Mouse (Mus musculus) kidney, embryonic 15.5 days (tissue): ENCODE data around the gene Odf3l2. TPM values are rescaled to one million over a fixed set of nuclear protein-coding genes. Genes with fewer than 3 reads are reported as not detected.
A peak's percentile ranks its signal among the peaks of the same experiment; 100 is the strongest.

ENCODE experiments used
- ATAC-seq: fragments of 200-750 bp; cut with Nextera tagmentation; replicated peaks from 2 replicates; pipeline ENCODE4 v1.8.0; 2017; ENCODE audit warnings: moderate TSS enrichment; ENCODE audit not compliant: low FRiP score
- H3K27ac ChIP-seq: fragments of 300-500 bp; sonication (generic); 2 replicates; pipeline ENCODE4 v1.5.1; 2015; ENCODE audit warnings: mild to moderate bottlenecking, inconsistent platforms
- H3K27me3 ChIP-seq: fragments of 300-500 bp; sonication (generic); 2 replicates; pipeline ENCODE4 v1.6.1; 2015; ENCODE audit warnings: inconsistent platforms
- H3K36me3 ChIP-seq: fragments of 300-500 bp; sonication (generic); 2 replicates; pipeline ENCODE4 v1.6.1; 2015; ENCODE audit warnings: inconsistent platforms
- H3K4me1 ChIP-seq: fragments of 300-500 bp; sonication (generic); 2 replicates; pipeline ENCODE4 v1.6.1; 2015; ENCODE audit warnings: inconsistent platforms
- H3K4me2 ChIP-seq: fragments of 300-500 bp; sonication (generic); 2 replicates; pipeline ENCODE4 v1.6.1; 2015; ENCODE audit warnings: moderate library complexity, mild to moderate bottlenecking, inconsistent platforms
- H3K4me3 ChIP-seq: fragments of 300-500 bp; sonication (generic); replicated peaks from 2 replicates; pipeline ENCODE4 v1.5.1; 2015; ENCODE audit warnings: mild to moderate bottlenecking, inconsistent platforms
- H3K9ac ChIP-seq: fragments of 300-500 bp; sonication (generic); 2 replicates; pipeline ENCODE4 v1.6.1; 2015; ENCODE audit warnings: mild to moderate bottlenecking, inconsistent platforms
- H3K9me3 ChIP-seq: fragments of 300-500 bp; sonication (generic); replicated peaks from 2 replicates; pipeline ENCODE4 v1.6.1; 2016; ENCODE audit warnings: inconsistent platforms
- WGBS: fragments of 180-500 bp; shearing (Covaris S2); methylation state at CpG from one replicate; pipeline ENCODE4 v1.1.7; 2015; ENCODE audit warnings: mixed read lengths; 5-methylcytosine and 5-hydroxymethylcytosine counted together
- polyA plus RNA-seq: library from polyadenylated mRNA; unstranded; fragments of >200 nt; fragmentation: Nextera tagmentation; extraction: Ambion mirVana; gene quantifications from 2 replicates; pipeline ENCODE4 v1.2.1, GENCODE M21; 2015

Odf3l2 gene
- polyA plus RNA-seq, 1 experiment from 2014 or later = not detected

DNA sequence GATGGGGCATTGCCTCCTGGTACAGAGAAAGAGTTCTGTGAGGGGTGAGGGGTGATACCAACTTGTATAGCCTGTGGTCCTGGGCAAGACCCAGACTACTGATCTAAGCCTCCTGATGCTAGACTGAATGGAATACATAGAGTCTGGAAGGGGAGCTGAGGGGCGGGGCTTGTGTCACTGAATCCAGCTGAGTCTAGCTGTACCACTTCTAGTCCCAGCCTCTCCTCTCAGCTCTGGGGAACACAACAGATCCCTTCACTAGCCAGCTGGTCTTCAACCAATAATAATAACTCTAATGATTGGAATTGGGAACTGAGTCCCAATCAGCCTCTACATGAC, 31.3 kb downstream of the Odf3l2 start:
- peak overlapping the region; percentile 99 for H3K4me2 ChIP-seq
- 86% methylated on average over 1 of the region's 1 CpGs for WGBS
- no peaks in the 10 kb centered on the region for H3K36me3 ChIP-seq
- ATAC-seq = no peak; the same call in 1 of the 2 replicates
- no peak overlapping the region for H3K9ac ChIP-seq
- peaks cover 31% of the 10 kb centered on the region for H3K4me1 ChIP-seq
- no peak overlapping the region for H3K27ac ChIP-seq
- peak overlapping the region; percentile 62 for H3K4me3 ChIP-seq
- H3K9me3 ChIP-seq = no peaks in the 10 kb centered on the region
- peaks cover 39% of the 10 kb centered on the region for H3K27me3 ChIP-seq

DNA sequence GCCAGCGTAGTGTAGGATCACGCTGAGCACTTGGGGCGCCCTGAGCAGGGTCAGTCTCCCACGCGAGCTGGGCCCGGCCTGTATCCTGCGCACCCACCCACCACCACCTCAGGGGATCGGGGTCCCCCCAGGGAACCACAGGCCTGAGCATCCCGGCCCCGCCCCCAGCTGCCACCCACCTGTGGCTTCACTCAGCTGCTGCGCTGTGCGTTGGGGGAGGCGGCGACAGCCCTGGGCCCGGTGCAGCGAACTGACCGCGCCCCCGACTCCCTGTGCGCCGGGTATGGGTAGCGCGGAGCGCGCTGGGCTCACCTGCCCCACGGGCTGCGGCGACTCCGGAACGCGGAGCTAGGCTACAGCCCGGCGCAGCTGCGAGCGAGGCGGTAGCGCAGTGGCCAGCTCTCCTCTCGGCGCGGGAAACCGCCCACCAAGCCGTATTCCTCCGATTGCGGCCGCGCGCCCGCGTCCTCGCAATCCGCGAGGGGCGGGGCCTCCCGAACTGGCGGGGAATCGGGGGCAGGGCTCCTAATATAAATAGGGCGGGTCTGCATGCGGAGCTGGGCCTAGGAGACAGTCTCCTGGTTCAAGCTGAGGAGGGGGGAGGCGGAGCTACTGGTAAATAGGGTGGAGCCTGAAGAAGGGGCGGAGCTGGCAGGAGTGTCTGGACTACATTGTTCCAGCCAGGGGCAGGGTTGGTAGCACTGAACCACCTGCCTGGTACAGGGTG, 31.8 kb downstream of the Odf3l2 start, which contains the start of gene C2cd4c:
TSS of gene C2cd4c (minus strand) at position 448 of the 727 bp plus-strand sequence.
- WGBS = 1% methylated on average over 60 of the region's 60 CpGs
- Histone ChIP-seq H3K27me3 (peaks cover 39% of the 10 kb centered on the region), H3K4me1 (peaks cover 31% of the 10 kb centered on the region), H3K4me2 (peak within 1 kb of the TSS; percentile 99), H3K36me3 (no peaks in the 10 kb centered on the region), H3K9me3 (no peaks in the 10 kb centered on the region), H3K4me3 (peak within 1 kb of the TSS; percentile 62), H3K27ac (no peak within 1 kb of the TSS), H3K9ac (peak within 1 kb of the TSS; percentile 61)
- ATAC-seq = peak; percentile 90

DNA sequence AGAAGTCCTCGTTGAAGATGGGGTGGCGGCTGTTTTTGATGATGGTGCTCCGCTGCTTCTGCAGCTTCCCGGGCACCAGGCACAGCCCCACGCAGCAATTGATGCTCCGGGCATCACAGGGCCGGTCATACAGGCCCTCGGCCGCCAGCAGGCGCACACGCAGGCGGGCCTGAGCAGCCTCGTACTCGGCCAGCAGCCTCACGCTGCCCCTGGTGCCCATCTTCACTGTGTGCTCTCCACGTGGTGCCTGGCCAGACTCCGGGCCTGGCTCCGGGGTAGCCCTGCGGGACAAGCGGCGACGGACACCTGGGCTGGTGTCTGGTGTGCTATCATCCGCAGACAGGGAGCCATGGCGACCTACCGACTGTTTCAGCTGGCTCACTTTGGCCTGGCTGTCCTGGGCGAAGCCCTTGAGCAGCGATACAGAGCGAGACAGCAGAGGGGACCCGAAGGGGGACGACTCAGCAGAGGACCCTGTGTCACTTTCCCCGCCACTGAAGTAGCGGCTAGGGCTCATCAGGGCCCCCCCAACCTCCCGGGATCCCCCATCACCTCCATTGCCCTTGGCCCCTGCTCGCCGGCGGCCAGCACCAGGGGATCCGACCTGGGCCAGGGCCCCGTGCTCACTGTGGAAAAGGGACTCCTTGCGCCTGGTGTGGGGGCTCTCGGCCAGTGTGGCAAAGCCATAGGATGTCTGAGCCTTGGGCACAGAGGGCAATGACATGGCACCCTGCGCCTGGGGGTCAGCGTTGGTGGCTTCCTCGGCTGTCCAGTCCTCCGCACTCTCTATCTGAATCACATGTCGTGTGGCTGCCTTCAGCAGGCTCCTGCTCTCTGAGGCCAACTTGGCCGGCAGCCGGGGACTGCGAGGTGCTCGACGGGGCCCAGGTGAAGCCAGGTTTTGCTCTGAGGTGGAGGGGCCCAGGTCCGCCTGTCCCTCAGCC, 33.1 kb downstream of the Odf3l2 start:
- Histone ChIP-seq H3K4me2 (peak overlapping the region; percentile 99), H3K4me1 (peaks cover 31% of the 10 kb centered on the region), H3K9ac (no peak overlapping the region), H3K27ac (no peak overlapping the region), H3K36me3 (no peaks in the 10 kb centered on the region), H3K9me3 (no peaks in the 10 kb centered on the region), H3K27me3 (peaks cover 39% of the 10 kb centered on the region), H3K4me3 (peak overlapping the region; percentile 62)
- 13% methylated on average over 51 of the region's 51 CpGs for WGBS
- peak; percentile 34 for ATAC-seq

DNA sequence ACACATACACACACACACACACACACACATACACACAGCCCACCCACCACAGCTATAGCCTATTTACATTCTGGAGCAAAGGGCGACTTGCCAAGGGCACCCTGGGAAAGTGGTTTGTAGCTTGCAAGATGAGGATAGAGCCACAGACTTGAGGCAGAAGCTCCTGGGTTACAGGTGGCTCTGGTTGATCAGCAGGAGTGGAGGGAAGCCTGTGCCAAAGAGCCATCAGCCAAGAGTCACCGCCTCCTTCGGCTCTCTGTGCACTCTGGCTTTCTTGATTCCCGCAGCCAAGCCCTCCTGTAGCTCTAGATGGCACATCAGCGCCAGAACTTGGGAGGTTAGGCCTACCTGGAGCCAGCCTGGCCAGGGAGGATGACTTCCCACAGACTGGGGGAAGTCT, 34.2 kb downstream of the Odf3l2 start:
- Histone ChIP-seq H3K36me3 (no peaks in the 10 kb centered on the region), H3K4me3 (no peak overlapping the region), H3K27me3 (peaks cover 41% of the 10 kb centered on the region), H3K4me2 (no peak overlapping the region), H3K27ac (no peak overlapping the region), H3K9me3 (no peaks in the 10 kb centered on the region), H3K9ac (no peak overlapping the region), H3K4me1 (peaks cover 31% of the 10 kb centered on the region)
- ATAC-seq = no peak
- 39% methylated on average over 5 of the region's 5 CpGs for WGBS

DNA sequence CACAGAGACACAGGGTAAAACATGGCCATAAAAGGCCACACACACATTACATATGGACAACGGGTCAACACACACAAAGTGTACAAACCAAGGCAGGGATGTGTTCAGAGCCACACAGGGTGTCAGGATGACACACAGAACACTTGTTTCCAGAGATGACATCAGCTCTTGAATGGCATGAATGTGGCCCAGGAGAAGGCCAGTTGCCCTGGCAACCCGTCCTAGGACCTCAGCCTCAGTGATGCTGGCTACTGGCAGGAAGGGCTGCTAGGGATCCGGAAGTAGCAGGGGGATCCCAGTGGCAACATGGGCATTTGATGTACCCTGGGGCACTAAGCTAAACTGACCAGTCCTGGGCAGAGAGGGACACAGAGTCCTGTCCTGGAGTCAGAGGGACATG, 36.3 kb downstream of the Odf3l2 start:
- ATAC-seq = no peak

DNA sequence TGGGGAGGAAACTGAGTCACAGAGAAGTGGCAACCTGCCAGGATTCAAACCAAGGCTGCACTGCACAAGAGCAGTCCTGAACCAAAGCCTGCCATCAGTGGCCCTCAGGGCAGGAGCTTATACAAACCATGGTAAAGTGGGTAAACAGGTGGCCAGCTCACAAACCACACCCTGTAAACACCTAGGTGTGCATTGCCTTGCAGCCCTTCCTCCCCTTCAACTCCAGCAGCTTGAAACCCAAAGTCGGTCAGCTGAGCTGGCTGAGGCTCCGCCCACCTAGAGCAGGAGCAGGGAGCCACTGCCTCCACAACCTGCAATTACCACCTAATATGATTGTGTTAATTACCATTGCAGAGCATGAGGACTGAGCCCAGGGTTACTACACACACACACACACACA, 37.6 kb downstream of the Odf3l2 start:
- Histone ChIP-seq H3K27me3 (peaks cover 21% of the 10 kb centered on the region), H3K9me3 (no peaks in the 10 kb centered on the region), H3K4me1 (peaks cover 16% of the 10 kb centered on the region), H3K4me2 (no peak overlapping the region), H3K36me3 (no peaks in the 10 kb centered on the region), H3K27ac (no peak overlapping the region), H3K4me3 (no peak overlapping the region), H3K9ac (no peak overlapping the region)
- no peak for ATAC-seq
- WGBS = 34% methylated on average over 2 of the region's 2 CpGs

More for the DNA sequence above, 36.3 kb downstream of the Odf3l2 start:
- Histone ChIP-seq H3K4me3 (no peak overlapping the region), H3K27me3 (peaks cover 35% of the 10 kb centered on the region), H3K4me2 (no peak overlapping the region), H3K36me3 (no peaks in the 10 kb centered on the region), H3K27ac (no peak overlapping the region), H3K9me3 (no peaks in the 10 kb centered on the region), H3K4me1 (peaks cover 30% of the 10 kb centered on the region), H3K9ac (no peak overlapping the region)
- 87% methylated on average over 3 of the region's 3 CpGs for WGBS

DNA sequence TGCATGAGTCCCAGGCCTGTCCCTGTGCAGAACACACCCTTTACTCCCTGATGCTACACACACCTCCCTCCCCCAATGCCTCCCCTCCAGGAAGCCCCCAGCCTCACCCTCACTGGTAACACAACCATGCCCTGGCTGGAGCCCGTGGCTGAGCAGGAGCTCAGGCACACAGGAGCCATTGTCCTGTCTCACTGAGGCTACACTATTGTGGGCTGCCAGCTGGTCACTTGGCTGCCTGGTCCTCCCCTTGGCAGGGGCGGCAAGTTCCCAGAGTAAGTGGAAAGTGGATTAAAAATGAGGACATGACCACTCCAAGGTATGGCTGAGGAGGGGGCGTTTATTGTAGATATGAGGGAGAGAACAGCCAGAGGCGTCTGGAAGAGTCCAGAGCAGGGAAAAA, 39.0 kb downstream of the Odf3l2 start:
- H3K4me2 ChIP-seq = no peak overlapping the region
- H3K4me3 ChIP-seq = no peak overlapping the region
- no peaks in the 10 kb centered on the region for H3K36me3 ChIP-seq
- H3K9me3 ChIP-seq = no peaks in the 10 kb centered on the region
- peaks cover 8% of the 10 kb centered on the region for H3K27me3 ChIP-seq
- 75% methylated on average over 4 of the region's 4 CpGs for WGBS
- no peak overlapping the region for H3K27ac ChIP-seq
- H3K4me1 ChIP-seq = peaks cover 3% of the 10 kb centered on the region
- ATAC-seq = no peak
- no peak overlapping the region for H3K9ac ChIP-seq

DNA sequence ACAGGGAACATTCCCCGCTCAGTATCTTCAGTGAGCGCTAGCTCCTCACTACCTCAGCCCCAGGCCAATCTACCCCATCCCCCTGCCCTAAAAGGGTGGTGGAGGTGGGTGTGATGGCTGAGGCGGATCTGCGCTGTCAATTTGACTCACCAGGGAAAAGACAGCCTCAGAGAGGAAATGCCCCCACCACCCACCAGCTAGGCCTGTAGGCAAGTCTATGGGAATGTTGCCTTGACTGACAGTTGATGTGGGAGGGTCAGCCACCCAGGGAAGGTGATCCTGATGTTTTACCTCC, 47.7 kb downstream of the Odf3l2 start:
- ATAC-seq = no peak
- 69% methylated on average over 4 of the region's 4 CpGs for WGBS
- H3K9ac ChIP-seq = no peak overlapping the region

DNA sequence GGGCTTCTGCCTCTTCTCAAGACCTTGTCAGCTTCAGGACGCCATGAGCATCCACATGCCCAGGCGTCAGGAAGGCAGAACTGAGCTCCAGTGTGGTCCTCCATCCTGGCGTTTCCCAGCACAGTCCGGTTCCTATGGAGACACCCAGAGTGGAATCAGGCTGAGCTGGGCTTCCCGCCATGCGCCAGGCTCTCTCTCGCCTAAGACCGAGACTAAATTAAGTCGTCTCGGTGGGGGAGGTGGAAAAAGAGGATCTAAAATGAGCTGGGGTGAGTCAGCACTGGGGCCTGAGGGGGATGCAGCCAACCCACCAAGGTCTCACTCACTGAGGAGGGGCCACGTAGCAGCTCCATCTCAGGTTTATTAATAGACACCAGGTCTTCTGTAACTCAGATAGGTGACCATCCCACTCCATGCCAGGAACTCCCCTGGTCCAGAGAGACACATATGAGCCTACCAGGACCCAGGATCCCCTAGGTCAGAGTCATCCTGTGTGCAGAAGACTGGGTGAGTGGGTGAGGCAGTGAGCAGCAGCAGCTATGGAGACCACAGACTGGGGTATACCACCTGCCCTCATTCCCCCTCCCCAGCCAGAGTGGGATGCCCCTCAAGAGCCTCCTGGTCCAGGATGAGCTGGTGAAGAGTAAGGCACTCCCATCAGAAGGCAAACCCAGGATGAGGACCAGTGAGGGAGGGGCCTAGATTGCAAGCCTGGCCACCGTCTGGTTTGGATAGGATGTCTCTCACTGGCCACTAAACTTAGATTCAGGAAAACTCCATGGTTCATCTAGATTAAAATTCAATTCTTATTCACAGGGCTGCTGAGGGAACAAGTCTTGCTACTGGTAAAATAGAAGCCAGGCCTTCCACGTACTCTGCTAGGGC, 48.2 kb downstream of the Odf3l2 start:
- Histone ChIP-seq H3K27me3 (peaks cover 20% of the 10 kb centered on the region), H3K9me3 (no peaks in the 10 kb centered on the region), H3K4me3 (no peak overlapping the region), H3K4me1 (no peaks in the 10 kb centered on the region), H3K4me2 (no peak overlapping the region), H3K27ac (no peak overlapping the region), H3K36me3 (no peaks in the 10 kb centered on the region), H3K9ac (no peak overlapping the region)
- WGBS = 52% methylated on average over 13 of the region's 13 CpGs
- no peak for ATAC-seq

More for the DNA sequence above, 47.7 kb downstream of the Odf3l2 start:
- Histone ChIP-seq H3K9me3 (no peaks in the 10 kb centered on the region), H3K4me3 (no peak overlapping the region), H3K27me3 (peaks cover 20% of the 10 kb centered on the region), H3K27ac (no peak overlapping the region), H3K4me2 (no peak overlapping the region), H3K4me1 (no peaks in the 10 kb centered on the region), H3K36me3 (no peaks in the 10 kb centered on the region)

DNA sequence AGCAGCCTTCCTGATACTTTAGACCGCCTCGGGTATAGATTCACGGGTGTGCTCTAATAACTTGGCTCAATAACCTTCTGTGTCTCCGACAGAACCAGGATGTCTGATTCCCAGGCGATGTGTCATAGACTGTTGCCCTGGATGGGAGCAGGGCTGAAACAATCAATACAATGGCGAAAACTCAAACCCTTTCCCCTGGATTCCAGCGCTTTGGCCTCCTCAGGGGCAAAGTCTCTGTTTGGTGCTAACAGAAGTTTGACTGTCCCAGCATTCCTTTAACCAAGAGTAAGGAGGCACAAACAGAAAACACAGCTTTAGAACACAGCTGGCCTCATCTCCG, 50.0 kb downstream of the Odf3l2 start:
- Histone ChIP-seq H3K4me3 (no peak overlapping the region), H3K27ac (no peak overlapping the region), H3K27me3 (peaks cover 20% of the 10 kb centered on the region), H3K9ac (no peak overlapping the region), H3K4me2 (no peak overlapping the region), H3K9me3 (no peaks in the 10 kb centered on the region), H3K36me3 (no peaks in the 10 kb centered on the region), H3K4me1 (no peaks in the 10 kb centered on the region)
- ATAC-seq = no peak
- 57% methylated on average over 8 of the region's 8 CpGs for WGBS

DNA sequence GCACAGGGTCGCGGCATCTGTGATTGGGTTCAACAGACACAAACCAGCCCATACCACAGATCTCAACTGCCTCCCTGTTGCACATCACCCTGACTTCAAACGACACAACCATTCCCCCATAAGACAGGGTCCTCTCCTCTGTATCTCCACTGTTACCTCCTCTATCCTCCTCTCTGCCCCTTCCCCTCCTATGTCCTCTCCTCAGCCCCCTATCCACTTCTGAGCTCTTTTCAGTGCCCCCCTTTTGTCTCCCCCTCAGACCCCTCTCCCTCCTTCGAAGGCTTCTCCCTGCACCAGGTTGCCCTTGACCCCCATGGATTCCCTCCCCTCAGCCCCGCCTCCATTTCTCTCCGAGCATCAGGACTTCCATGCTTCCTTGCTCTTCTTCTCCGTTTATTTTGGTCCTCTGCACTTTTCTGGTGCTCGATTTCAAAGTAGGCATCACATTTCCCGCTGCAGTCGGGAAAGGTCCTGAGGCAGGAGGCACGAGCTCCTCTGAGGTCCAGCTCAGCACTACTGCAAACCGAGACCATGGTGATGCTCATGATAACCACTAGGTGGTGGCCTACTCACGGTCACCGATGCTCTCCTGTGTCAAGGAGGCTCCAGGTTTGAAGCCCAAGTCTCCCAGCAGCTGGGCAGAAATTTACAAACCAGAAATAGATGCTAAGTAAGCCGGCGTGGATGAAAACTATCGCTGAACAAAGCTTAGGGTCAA, 50.5 kb downstream of the Odf3l2 start:
- H3K4me3 ChIP-seq = no peak overlapping the region
- H3K4me1 ChIP-seq = no peaks in the 10 kb centered on the region
- no peak overlapping the region for H3K4me2 ChIP-seq
- H3K36me3 ChIP-seq = no peaks in the 10 kb centered on the region
- peak; percentile 90 for ATAC-seq
- WGBS = 14% methylated on average over 17 of the region's 17 CpGs
- no peak overlapping the region for H3K27ac ChIP-seq
- peaks cover 20% of the 10 kb centered on the region for H3K27me3 ChIP-seq
- H3K9ac ChIP-seq = no peak overlapping the region
- H3K9me3 ChIP-seq = no peaks in the 10 kb centered on the region
